Mouse (Mus musculus): ENCODE measurements around the gene Pidd1. TPM values are rescaled to one million over a fixed set of nuclear protein-coding genes. Genes with fewer than 3 reads are reported as not detected.
A peak's percentile ranks its signal among the peaks of the same experiment; 100 is the strongest.

The Pidd1 gene
- polyA plus RNA-seq, 1 experiment from 2014 or later = 12.0 TPM

DNA sequence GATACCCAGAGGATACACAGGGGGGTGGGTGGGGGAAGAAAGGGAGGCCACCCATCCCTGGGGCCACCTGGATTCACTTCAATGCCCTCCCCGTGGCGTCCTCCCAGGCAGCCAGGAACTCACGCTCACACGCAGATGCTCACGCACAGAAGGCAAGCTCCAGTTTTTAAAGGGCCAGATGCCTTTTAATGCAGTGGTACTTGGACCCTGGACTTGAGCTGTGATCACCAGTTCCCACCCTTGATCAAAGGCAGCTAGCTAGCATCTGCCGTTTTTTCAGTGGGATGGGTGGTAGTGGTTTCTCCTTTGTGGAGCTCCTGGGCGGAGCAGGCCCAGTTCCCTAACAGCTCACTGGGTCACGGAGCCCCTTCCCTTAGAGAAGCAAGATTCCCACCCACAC lies 9.4 kb downstream of the Pidd1 start:
- Histone ChIP-seq H3K27ac (ENCODE audit: poor library complexity, severe bottlenecking) (peak overlapping the region; percentile 35; the same call in 1 of the 2 replicates), H3K9ac (peak overlapping the region; percentile 75), H3K4me2 (peak overlapping the region; percentile 95), H3K9me3 (replicated peaks) (no peaks in the 10 kb centered on the region), H3K4me3 (peak overlapping the region; percentile 50), H3K27me3 (replicated peaks) (no peaks in the 10 kb centered on the region), H3K36me3 (peaks cover 53% of the 10 kb centered on the region), H3K4me1 (replicated peaks) (peaks cover 50% of the 10 kb centered on the region)
- 17% methylated on average over 8 of the region's 8 CpGs for WGBS
- no peak for ATAC-seq (ENCODE audit: insufficient number of reproducible peaks, low FRiP score)

DNA sequence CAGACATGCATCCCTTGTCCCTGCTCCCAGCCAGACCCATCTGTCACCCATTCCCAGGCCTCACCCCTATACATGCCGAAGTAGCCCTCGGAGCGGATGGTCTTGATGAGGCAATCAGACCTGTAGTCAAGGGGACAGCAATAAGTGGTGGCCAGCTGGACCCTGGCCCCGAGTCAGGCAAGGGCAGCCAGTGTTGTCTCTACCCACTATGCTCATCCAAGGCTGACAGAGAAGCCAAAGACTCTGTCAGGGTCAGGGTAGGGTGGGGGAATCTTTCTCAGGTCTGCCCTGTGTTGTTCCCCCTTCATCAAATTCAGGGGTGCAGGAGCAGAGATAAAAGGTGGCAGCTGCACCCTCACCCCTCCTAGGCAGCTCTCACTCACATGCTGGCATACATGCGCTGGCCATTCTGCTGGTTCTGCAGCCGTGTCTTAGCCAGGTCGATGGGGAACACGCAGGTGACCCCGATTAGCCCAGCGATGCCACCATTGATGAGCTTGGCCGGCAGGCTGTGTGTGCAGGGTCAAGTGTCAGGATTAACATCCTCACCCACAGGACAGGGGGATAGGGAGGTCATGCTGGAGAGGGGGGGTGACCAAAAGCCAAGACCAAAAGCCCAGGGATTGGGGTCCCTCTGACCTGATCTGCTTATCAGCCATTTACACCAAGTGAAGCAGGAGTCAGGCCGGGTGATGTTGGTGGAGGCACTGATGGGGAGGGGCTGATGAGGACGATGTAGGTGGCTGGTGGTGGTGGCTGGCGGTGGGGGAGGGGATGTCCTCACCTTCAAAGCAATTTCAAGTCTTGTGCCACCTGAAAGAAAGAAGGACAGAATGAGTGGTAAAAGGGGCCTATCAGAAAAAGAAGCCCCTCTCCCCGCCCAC lies 10.1 kb downstream of the Pidd1 start:
- Histone ChIP-seq H3K27me3 (replicated peaks) (no peaks in the 10 kb centered on the region), H3K4me3 (peak overlapping the region; percentile 50), H3K36me3 (peaks cover 46% of the 10 kb centered on the region), H3K9ac (peak overlapping the region; percentile 75), H3K4me1 (replicated peaks) (peaks cover 57% of the 10 kb centered on the region), H3K27ac (ENCODE audit: poor library complexity, severe bottlenecking) (no peak overlapping the region), H3K9me3 (replicated peaks) (no peaks in the 10 kb centered on the region), H3K4me2 (peak overlapping the region; percentile 95)
- no peak for ATAC-seq (ENCODE audit: insufficient number of reproducible peaks, low FRiP score)
- 76% methylated on average over 15 of the region's 15 CpGs for WGBS

- Histone ChIP-seq H3K27me3 (replicated peaks) (no peaks in the 10 kb centered on the region), H3K4me2 (no peak overlapping the region), H3K27ac (ENCODE audit: poor library complexity, severe bottlenecking) (no peak overlapping the region), H3K4me3 (no peak overlapping the region), H3K36me3 (peaks cover 38% of the 10 kb centered on the region), H3K9ac (no peak overlapping the region), H3K4me1 (replicated peaks) (peaks cover 65% of the 10 kb centered on the region), H3K9me3 (replicated peaks) (no peaks in the 10 kb centered on the region)
- ATAC-seq (ENCODE audit: insufficient number of reproducible peaks, low FRiP score) = no peak
- WGBS = 89% methylated on average over 6 of the region's 6 CpGs
Observed at GRCm38 (mm10) chr7:141432741-141433516, 10.9 kb downstream of the Pidd1 start.

- no peaks in the 10 kb centered on the region for H3K9me3 ChIP-seq (replicated peaks)
- peaks cover 38% of the 10 kb centered on the region for H3K36me3 ChIP-seq
- H3K4me2 ChIP-seq = no peak overlapping the region
- H3K27ac ChIP-seq (ENCODE audit: poor library complexity, severe bottlenecking) = no peak overlapping the region
- no peaks in the 10 kb centered on the region for H3K27me3 ChIP-seq (replicated peaks)
- peaks cover 65% of the 10 kb centered on the region for H3K4me1 ChIP-seq (replicated peaks)
- H3K4me3 ChIP-seq = no peak overlapping the region
- no peak for ATAC-seq (ENCODE audit: insufficient number of reproducible peaks, low FRiP score)
- no peak overlapping the region for H3K9ac ChIP-seq
- WGBS = 84% methylated on average over 8 of the region's 8 CpGs
Observed at GRCm38 (mm10) chr7:141432186-141432611, 11.6 kb downstream of the Pidd1 start.

GRCm38 (mm10) chr7:141431434-141432185 lies 12.2 kb downstream of the Pidd1 start:
- ATAC-seq (ENCODE audit: insufficient number of reproducible peaks, low FRiP score) = no peak

GRCm38 (mm10) chr7:141430585-141431240 lies 13.1 kb downstream of the Pidd1 start:
- Histone ChIP-seq H3K9me3 (replicated peaks) (no peaks in the 10 kb centered on the region), H3K27ac (ENCODE audit: poor library complexity, severe bottlenecking) (peak overlapping the region; percentile 69; the same call in 1 of the 2 replicates), H3K36me3 (peaks cover 38% of the 10 kb centered on the region), H3K4me3 (no peak overlapping the region), H3K4me2 (peak overlapping the region; percentile 64; the same call in 1 of the 2 replicates), H3K27me3 (replicated peaks) (no peaks in the 10 kb centered on the region), H3K9ac (peak overlapping the region; percentile 45; the same call in 1 of the 2 replicates), H3K4me1 (replicated peaks) (peaks cover 50% of the 10 kb centered on the region)
- no peak for ATAC-seq (ENCODE audit: insufficient number of reproducible peaks, low FRiP score)
- WGBS = 93% methylated on average over 9 of the region's 9 CpGs

More at GRCm38 (mm10) chr7:141431434-141432185, 12.2 kb downstream of the Pidd1 start:
- 91% methylated on average over 19 of the region's 19 CpGs for WGBS
- Histone ChIP-seq H3K27ac (ENCODE audit: poor library complexity, severe bottlenecking) (no peak overlapping the region), H3K4me2 (no peak overlapping the region), H3K36me3 (peaks cover 38% of the 10 kb centered on the region), H3K4me1 (replicated peaks) (peaks cover 59% of the 10 kb centered on the region), H3K9me3 (replicated peaks) (no peaks in the 10 kb centered on the region), H3K9ac (no peak overlapping the region), H3K27me3 (replicated peaks) (no peaks in the 10 kb centered on the region), H3K4me3 (no peak overlapping the region)

DNA sequence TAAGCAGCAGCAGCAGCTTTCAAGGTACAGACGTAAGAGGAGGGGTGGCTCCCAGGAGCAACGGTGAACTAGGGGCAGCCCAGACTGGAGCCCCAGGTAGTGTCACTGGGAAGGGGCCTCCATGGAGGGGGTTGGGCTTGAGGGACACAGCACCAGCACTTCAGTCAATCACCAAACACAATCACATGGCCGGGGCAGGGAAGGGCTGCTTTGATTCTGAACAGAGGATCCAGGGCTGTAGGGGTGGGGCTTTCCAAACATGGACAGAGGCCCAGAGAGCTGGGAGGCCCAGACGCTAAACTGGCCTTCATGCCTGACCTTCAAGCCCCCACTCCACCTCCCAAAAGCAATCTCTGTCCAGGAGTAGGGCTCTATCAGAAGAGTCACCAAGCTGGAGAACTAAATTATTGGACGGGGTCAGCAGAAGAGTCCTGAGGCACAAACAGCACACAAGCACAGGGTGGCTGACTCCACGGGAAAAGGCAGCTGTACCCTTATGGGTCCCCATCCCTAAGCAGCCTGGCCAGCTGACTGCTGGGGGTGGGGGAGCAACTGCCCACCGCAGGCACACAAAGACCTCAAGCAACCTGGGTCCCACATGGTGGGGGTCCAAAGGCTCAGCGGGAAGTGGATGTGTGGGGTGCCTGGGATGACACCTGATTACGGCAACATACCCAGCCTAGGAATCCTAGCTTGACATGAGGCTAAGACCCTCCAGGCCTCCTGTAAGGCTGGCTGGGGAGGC lies 13.8 kb downstream of the Pidd1 start:
- peak overlapping the region; percentile 45 for H3K9ac ChIP-seq
- H3K27ac ChIP-seq (ENCODE audit: poor library complexity, severe bottlenecking) = peak overlapping the region; percentile 69
- H3K27me3 ChIP-seq (replicated peaks) = no peaks in the 10 kb centered on the region; the same call in 1 of the 2 replicates
- peaks cover 38% of the 10 kb centered on the region for H3K36me3 ChIP-seq
- WGBS = 45% methylated on average over 9 of the region's 9 CpGs
- H3K9me3 ChIP-seq (replicated peaks) = no peaks in the 10 kb centered on the region
- ATAC-seq (ENCODE audit: insufficient number of reproducible peaks, low FRiP score) = 0 out of 2 replicates have a peak, but pooled peaks have one; percentile 31
- peak overlapping the region; percentile 64 for H3K4me2 ChIP-seq
- peaks cover 43% of the 10 kb centered on the region for H3K4me1 ChIP-seq (replicated peaks)
- no peak overlapping the region for H3K4me3 ChIP-seq

DNA sequence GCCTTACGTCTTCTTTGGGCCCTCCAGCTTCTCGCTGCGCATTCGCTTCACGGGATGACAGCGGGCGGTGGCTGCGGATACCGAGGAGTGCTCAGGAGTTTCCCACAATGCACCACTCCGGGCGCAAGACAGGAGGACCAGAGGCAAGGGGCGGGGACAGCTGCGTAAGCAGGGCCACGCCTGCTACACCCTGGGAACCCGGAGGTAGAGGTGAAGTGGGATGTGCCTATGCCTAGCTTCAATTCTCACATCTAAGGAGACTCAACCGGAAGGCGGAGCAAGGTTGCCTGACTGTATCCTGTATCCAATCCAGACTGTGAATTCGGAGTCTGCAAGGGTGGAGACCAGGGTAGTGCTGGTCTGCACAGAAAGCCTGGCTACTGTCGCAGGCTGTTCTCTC lies 14.5 kb downstream of the Pidd1 start, which contains the start of gene Cend1:
Gene Cend1, minus strand, starts transcription at position 182 of the 400 bp plus-strand sequence.
- Histone ChIP-seq H3K9ac (peak within 1 kb of the TSS; percentile 46), H3K4me1 (replicated peaks) (peaks cover 36% of the 10 kb centered on the region), H3K27ac (ENCODE audit: poor library complexity, severe bottlenecking) (peak within 1 kb of the TSS; percentile 69), H3K36me3 (peaks cover 38% of the 10 kb centered on the region), H3K4me2 (peak within 1 kb of the TSS; percentile 64), H3K4me3 (peak within 1 kb of the TSS; percentile 36), H3K27me3 (replicated peaks) (no peaks in the 10 kb centered on the region; the same call in none of the 2 replicates), H3K9me3 (replicated peaks) (no peaks in the 10 kb centered on the region)
- WGBS = 3% methylated on average over 19 of the region's 19 CpGs
- peak; percentile 52 for ATAC-seq (ENCODE audit: insufficient number of reproducible peaks, low FRiP score)

- ATAC-seq (ENCODE audit: insufficient number of reproducible peaks, low FRiP score) = no peak
- Histone ChIP-seq H3K9me3 (replicated peaks) (no peaks in the 10 kb centered on the region), H3K4me3 (peak overlapping the region; percentile 36), H3K27ac (ENCODE audit: poor library complexity, severe bottlenecking) (no peak overlapping the region; the same call in 1 of the 2 replicates), H3K36me3 (peaks cover 34% of the 10 kb centered on the region), H3K27me3 (replicated peaks) (no peaks in the 10 kb centered on the region; the same call in none of the 2 replicates), H3K9ac (no peak overlapping the region), H3K4me2 (peak overlapping the region; percentile 64), H3K4me1 (replicated peaks) (peaks cover 30% of the 10 kb centered on the region)
- 51% methylated on average over 5 of the region's 5 CpGs for WGBS
Observed at GRCm38 (mm10) chr7:141428701-141429100, 15.1 kb downstream of the Pidd1 start.

Data from heart, embryonic 12.5 days (tissue).